Mouse (Mus musculus): ENCODE measurements around the gene Pard3b. TPM values are rescaled to one million over a fixed set of nuclear protein-coding genes. Genes with fewer than 3 reads are reported as not detected.

Pard3b gene
- polyA plus RNA-seq, 1 experiment = 5.7 TPM

DNA sequence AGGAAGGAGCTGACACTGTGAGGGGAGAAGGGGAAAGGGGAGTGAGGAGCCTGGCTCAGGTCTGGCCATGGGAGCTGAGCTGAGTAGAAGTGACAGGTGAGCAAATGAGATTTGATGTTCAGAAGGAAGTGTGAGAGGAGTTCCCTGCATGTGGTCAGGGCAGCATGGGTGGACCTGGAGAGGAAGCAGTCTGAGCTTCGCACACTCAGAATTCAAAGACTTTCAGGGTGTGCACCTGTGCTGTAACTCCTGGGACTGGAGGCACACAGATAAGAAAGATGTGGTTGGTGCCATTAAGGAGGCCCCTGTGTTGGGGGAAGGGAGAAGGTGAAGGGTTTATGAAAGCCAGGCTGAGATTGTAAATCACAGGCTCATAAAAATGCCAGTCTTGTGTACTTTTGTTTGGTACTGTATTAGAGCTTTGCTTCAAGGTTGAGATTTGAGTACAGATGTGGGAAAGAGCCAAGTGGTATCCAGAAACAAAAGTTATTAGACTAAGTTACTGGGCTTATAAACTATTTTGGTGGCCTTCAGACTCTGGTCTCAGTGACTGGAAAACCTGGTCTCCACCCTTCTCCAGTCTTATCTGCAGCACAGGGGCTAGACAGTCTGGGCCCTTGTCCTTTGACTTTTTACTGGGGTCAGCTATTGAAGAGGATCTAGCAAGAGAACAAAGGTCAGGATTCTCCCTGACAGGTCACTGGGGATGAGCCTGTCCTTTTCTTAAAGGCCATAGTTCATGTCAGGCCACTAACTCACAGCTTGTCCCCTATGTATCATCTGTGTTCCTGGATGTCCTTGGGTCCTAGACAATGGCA is 13.0 kb downstream of the Pard3b start:
- TF ChIP-seq CTCF (IDR thresholded peaks at IDR 0.05; ENCODE audit: insufficient read depth, low read length) = no peak
- no peak for TF ChIP-seq POLR2A (IDR thresholded peaks at IDR 0.05; ENCODE audit: borderline replicate concordance, extremely low read depth, low read depth, low read length)
- H3K4me3 ChIP-seq (replicated peaks; ENCODE audit: extremely low read depth, low read depth, low read length) = no peak overlapping the region
- WGBS = 58% methylated on average over 1 of the region's 1 CpGs
- no peak for DNase-seq
- H3K4me1 ChIP-seq (ENCODE audit: control insufficient read depth, insufficient read depth, low read length) = peaks cover 4% of the 10 kb centered on the region

DNA sequence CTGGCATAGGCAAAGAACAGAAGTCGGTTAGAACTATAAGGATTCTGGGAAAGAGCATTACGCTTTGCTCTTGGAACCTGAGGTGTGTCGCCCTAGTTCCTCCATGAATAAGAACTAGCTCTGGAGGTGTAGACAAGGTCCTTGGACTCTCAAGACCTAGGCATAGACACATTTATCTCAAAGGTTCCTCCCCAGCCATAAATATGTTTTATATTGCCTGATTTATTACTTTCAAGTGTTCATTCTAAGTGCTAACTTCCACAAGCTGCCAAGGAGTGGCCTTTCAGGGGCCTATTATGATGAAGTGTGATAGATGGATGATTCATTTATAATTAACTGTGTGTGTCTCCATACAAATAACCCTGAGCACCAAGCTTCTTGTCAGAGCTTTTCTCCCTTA is 19.1 kb downstream of the Pard3b start:
- WGBS = 94% methylated on average over 3 of the region's 3 CpGs
- TF ChIP-seq CTCF (IDR thresholded peaks at IDR 0.05; ENCODE audit: insufficient read depth, low read length) (no peak), POLR2A (IDR thresholded peaks at IDR 0.05; ENCODE audit: borderline replicate concordance, extremely low read depth, low read depth, low read length) (no peak)
- no peak for DNase-seq
- Histone ChIP-seq H3K4me1 (ENCODE audit: control insufficient read depth, insufficient read depth, low read length) (no peaks in the 10 kb centered on the region), H3K4me3 (replicated peaks; ENCODE audit: extremely low read depth, low read depth, low read length) (no peak overlapping the region)

DNA sequence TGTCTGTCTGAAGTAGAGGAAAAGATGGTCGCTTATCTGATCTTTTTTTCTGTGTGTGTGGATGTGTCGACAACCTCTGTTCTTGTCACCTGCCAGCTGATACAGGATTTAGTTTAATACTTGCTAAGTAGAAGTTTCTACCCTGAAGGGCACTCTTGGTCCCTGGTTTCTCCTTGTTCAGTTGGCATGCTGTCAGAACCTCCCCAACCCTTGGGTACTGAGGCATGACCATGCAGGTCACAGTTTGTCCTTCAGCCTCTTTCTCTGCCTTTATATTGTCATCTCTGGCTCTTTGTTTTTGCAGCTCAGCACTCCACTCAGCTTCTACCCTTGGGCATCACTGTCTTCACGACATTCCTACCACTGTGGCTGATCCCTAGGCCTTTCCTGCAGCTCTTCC is 21.3 kb downstream of the Pard3b start:
- no peak overlapping the region for H3K4me3 ChIP-seq (replicated peaks; ENCODE audit: extremely low read depth, low read depth, low read length)
- DNase-seq = no peak
- no peak for TF ChIP-seq CTCF (IDR thresholded peaks at IDR 0.05; ENCODE audit: insufficient read depth, low read length)
- no peaks in the 10 kb centered on the region for H3K4me1 ChIP-seq (ENCODE audit: control insufficient read depth, insufficient read depth, low read length)
- WGBS = 88% methylated on average over 3 of the region's 3 CpGs

DNA sequence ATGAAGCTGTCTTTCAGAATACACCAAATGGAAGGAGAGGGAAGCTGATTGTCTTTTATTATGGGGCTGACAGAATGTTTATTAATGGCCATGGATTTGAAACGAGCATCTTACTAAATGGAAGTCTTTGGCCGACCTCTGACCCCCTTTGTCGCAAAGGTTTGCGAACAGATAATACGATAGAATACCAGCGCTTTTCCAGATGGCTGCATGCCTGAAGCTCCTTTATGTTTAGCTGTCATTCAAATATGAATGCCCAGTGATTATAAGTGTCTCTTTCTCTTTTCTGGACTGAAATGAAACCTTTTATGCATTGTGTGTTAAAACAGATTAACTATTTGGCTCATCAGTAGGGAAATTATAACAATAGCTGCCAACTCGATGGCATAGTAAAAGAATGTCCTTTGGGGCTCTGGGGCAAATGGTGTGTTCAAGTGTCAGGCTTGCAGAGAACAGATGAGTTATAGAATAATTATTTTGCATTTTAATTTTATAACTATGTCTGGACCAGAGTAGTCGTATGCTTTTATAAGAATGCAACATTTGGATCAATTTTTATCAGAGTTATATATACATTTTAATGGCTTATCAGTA is 46.7 kb downstream of the Pard3b start:
- 68% methylated on average over 8 of the region's 8 CpGs for WGBS
- DNase-seq = no peak
- Histone ChIP-seq H3K4me3 (replicated peaks; ENCODE audit: extremely low read depth, low read depth, low read length) (no peak overlapping the region), H3K4me1 (ENCODE audit: control insufficient read depth, insufficient read depth, low read length) (no peaks in the 10 kb centered on the region)
- no peak for TF ChIP-seq CTCF (IDR thresholded peaks at IDR 0.05; ENCODE audit: insufficient read depth, low read length)
- TF ChIP-seq POLR2A (IDR thresholded peaks at IDR 0.05; ENCODE audit: borderline replicate concordance, extremely low read depth, low read depth, low read length) = no peak

DNA sequence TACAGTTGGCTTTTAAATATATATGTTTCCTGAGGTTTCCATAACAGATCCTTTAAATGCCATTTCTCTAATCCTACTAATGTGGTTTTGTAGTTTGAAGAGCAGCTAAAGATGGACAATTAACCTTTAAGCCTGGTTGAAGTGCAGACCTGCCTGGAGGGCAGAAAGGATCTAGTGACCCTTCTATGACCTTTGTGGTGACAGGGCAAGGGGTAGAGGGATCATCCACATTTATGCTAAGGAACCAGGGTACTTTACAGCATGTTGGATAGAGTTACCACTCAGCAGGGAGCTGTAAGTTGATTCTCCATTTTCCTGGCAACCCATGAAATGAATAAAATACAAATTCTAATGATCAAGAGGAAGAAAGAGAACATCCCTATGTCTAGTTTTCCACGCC is 47.3 kb downstream of the Pard3b start:
- DNase-seq = no peak
- Histone ChIP-seq H3K4me1 (ENCODE audit: control insufficient read depth, insufficient read depth, low read length) (no peaks in the 10 kb centered on the region), H3K4me3 (replicated peaks; ENCODE audit: extremely low read depth, low read depth, low read length) (no peak overlapping the region)
- TF ChIP-seq POLR2A (IDR thresholded peaks at IDR 0.05; ENCODE audit: borderline replicate concordance, extremely low read depth, low read depth, low read length) (no peak), CTCF (IDR thresholded peaks at IDR 0.05; ENCODE audit: insufficient read depth, low read length) (no peak)
- WGBS = 100% methylated on average over 1 of the region's 1 CpGs

DNA sequence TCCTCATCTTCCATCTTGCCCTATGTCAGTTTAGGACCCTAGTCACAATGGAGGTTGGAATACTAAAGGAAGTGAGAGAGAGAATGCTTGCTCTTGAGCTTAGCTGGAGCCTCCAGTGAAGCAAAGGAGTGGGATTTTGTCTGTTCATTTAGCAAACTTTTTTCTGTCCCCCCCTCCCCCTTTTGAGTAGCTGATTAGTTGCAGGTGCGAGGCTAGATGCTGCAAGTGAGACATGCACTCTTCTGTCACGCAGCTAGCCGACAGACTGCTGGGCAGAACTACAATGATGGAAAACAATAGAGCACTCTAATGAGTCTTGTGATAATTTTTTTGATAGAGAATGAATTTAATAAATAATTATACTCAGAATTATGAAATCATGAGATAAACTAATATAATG is 49.7 kb downstream of the Pard3b start:
- Histone ChIP-seq H3K4me3 (replicated peaks; ENCODE audit: extremely low read depth, low read depth, low read length) (no peak overlapping the region), H3K4me1 (ENCODE audit: control insufficient read depth, insufficient read depth, low read length) (no peaks in the 10 kb centered on the region)
- TF ChIP-seq POLR2A (IDR thresholded peaks at IDR 0.05; ENCODE audit: borderline replicate concordance, extremely low read depth, low read depth, low read length) = no peak
- no peak for TF ChIP-seq CTCF (IDR thresholded peaks at IDR 0.05; ENCODE audit: insufficient read depth, low read length)
- WGBS = 82% methylated on average over 3 of the region's 3 CpGs
- no peak for DNase-seq

DNA sequence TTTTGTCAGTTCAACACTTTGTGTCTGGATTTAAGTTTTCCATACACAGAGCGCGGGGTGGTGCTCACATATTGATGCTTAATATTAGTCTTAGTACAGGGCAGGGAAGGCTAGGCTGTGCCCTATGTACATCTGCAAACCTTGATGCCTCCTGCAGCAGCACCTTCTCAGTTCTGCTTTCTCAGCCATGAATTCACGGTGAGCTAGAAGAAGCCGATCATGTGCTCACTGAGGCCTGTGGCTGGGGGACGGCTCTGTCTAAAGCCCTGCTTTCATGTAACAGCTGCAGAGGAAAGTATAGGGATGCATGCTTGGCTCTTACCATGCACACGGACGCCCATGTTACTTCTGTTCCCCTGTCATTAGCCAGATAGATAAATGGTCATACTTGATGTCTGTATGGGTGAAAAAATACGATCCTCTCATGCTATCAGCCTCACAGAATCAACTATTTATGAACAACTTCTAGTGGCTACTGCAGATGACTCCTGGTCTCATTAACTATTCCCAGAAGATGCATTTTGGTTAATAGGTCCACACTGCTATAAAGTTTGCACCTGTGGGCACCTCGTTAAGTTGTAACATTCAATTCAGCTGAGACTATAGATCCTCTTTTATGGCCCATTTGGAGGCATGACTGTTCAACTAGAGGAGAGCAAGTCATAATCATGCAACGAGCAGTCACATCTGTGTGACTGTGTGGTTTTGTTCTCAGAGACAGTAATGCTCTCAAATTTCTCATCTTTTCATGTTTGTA is 60.0 kb downstream of the Pard3b start:
- no peak overlapping the region for H3K4me3 ChIP-seq (replicated peaks; ENCODE audit: extremely low read depth, low read depth, low read length)
- peaks cover 4% of the 10 kb centered on the region for H3K4me1 ChIP-seq (ENCODE audit: control insufficient read depth, insufficient read depth, low read length)
- no peak for TF ChIP-seq POLR2A (IDR thresholded peaks at IDR 0.05; ENCODE audit: borderline replicate concordance, extremely low read depth, low read depth, low read length)
- TF ChIP-seq CTCF (IDR thresholded peaks at IDR 0.05; ENCODE audit: insufficient read depth, low read length) = no peak
- WGBS = 82% methylated on average over 10 of the region's 10 CpGs
- no peak for DNase-seq

DNA sequence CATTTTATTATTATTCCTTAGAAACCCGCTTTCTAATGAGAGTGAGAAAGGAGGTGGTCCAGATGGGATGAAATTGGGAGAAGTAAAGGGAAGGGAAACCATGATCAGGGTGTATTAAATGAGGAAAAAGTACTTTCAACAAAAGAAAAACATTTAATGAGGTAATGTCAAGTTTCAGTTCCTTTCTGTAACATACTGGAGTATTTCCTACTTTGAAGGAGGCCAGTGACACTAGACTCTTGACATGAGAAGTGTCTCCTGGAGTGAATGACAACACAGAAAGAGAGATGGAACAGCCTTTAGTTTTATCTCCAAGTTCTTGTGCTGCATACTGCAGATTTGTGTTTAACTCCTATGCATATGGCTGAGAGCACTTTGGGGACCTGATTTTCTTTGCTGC is 71.2 kb downstream of the Pard3b start:
- TF ChIP-seq POLR2A (IDR thresholded peaks at IDR 0.05; ENCODE audit: borderline replicate concordance, extremely low read depth, low read depth, low read length) (no peak), CTCF (IDR thresholded peaks at IDR 0.05; ENCODE audit: insufficient read depth, low read length) (no peak)
- Histone ChIP-seq H3K4me1 (ENCODE audit: control insufficient read depth, insufficient read depth, low read length) (peaks cover 2% of the 10 kb centered on the region; the same call in 1 of the 2 replicates), H3K4me3 (replicated peaks; ENCODE audit: extremely low read depth, low read depth, low read length) (no peak overlapping the region)
- no peak for DNase-seq
- 80% methylated on average over 1 of the region's 1 CpGs for WGBS

DNA sequence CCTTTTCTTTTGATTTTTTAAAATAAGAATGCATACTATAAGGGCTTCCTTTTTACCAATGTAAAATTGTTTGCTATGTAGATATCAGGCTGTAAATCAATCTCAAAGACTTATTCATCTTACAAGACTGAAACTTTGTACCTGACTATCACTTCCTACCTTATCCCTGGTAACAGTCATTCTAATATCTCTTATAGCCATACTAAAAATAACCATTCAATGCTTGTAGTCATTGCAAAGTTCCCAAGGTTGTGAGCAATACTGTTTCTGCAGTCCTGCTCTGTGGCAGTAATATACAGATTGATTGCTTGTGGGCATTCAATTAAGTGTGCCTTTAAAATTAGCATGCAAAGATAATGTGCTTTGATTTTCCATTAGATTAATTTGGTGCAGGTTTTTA is 72.9 kb downstream of the Pard3b start:
- H3K4me3 ChIP-seq (replicated peaks; ENCODE audit: extremely low read depth, low read depth, low read length) = no peak overlapping the region
- TF ChIP-seq POLR2A (IDR thresholded peaks at IDR 0.05; ENCODE audit: borderline replicate concordance, extremely low read depth, low read depth, low read length) (no peak), CTCF (IDR thresholded peaks at IDR 0.05; ENCODE audit: insufficient read depth, low read length) (no peak)
- DNase-seq = no peak
- H3K4me1 ChIP-seq (ENCODE audit: control insufficient read depth, insufficient read depth, low read length) = no peaks in the 10 kb centered on the region
